ENCODE assay signal across 17 mouse cellular contexts in genomic region chr2:9155604-9156003, GRCm38 (mm10).
"Had no signal": no experiment of that assay in that cellular context is flagged by ENCODE, and none has a peak within 500 bp of the region (broad histone marks: within the 10 kb centered on the region; RNA-seq: fewer than 3 reads in every experiment).

No protein-coding gene starts in this region.

- H3K9me3 ChIP-seq: lung, embryonic 15.5 days; megakaryocyte, embryonic 14.5 days; midbrain, embryonic 13.5 days; midbrain, embryonic 15.5 days; neural tube, embryonic 12.5 days; stomach, embryonic 15.5 days had no signal

- H3K4me1 ChIP-seq: lung, embryonic 15.5 days; megakaryocyte, embryonic 14.5 days; midbrain, embryonic 13.5 days; midbrain, embryonic 15.5 days; neural tube, embryonic 12.5 days; stomach, embryonic 15.5 days had no signal

- H3K27ac ChIP-seq: lung, embryonic 15.5 days; macrophage; midbrain, embryonic 13.5 days; midbrain, embryonic 15.5 days; neural tube, embryonic 12.5 days; stomach, embryonic 15.5 days; stomach, postnatal 0 days had no signal

- DNase-seq: lung, adult 2 months; lung, postnatal 14 days; lung, postnatal 36 days; right cerebral cortex, postnatal 14 days; thymus, adult 2 months; thymus, postnatal 25 days; thymus, postnatal 4 days had no signal

- ATAC-seq: lung, postnatal 0 days; midbrain, embryonic 13.5 days; midbrain, embryonic 15.5 days had no signal

- H3K36me3 ChIP-seq: lung, embryonic 15.5 days; midbrain, embryonic 13.5 days; midbrain, embryonic 15.5 days; neural tube, embryonic 12.5 days; stomach, embryonic 15.5 days had no signal

- H3K27me3 ChIP-seq: lung, embryonic 15.5 days; megakaryocyte, embryonic 14.5 days; midbrain, embryonic 13.5 days; midbrain, embryonic 15.5 days; neural tube, embryonic 12.5 days; stomach, embryonic 15.5 days had no signal

- H3K4me3 ChIP-seq: lung, embryonic 15.5 days; megakaryocyte, embryonic 14.5 days; midbrain, embryonic 13.5 days; midbrain, embryonic 15.5 days; neural tube, embryonic 12.5 days; stomach, embryonic 15.5 days had no signal

- H3K4me2 ChIP-seq: lung, embryonic 15.5 days; midbrain, embryonic 11.5 days; midbrain, embryonic 13.5 days; midbrain, embryonic 15.5 days; neural tube, embryonic 12.5 days; stomach, embryonic 15.5 days had no signal

- H3K9ac ChIP-seq: lung, embryonic 15.5 days; midbrain, embryonic 13.5 days; midbrain, embryonic 15.5 days; neural tube, embryonic 12.5 days; stomach, embryonic 15.5 days had no signal
